Mouse (Mus musculus): ENCODE measurements around the gene Gid4.
"Not testable (repeated sequence)": the region's sequence is repeated elsewhere in the genome, so short reads cannot be mapped to it uniquely, and the experiment has no call there.

Gid4 gene

GRCm38 (mm10) chr11:60433501-60433900 lies 16.6 kb downstream of the Gid4 start:
- DNase-seq (ENCODE audit: low spot score in 2 of 2): no peak

DNA sequence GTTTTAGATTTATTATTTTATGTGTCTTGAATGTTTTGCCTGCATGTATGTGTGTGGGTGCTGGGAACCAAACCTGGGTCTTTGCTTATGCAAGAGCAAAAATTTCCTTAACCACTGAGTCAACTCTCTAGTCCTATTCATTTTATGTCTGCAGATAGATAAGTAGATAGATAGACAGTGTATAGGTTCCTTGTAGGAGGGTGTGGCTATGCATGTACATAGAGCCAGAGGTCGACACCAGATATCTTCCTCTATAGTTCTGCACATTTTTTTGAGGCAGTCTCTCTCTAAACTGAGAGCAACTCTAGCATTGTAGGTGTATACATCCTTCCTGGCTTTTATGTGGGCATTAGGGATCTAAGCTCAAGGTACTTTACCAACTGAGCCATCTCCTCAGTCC lies 18.2 kb downstream of the Gid4 start:
- no peak for DNase-seq (ENCODE audit: low spot score in 2 of 2)

DNA sequence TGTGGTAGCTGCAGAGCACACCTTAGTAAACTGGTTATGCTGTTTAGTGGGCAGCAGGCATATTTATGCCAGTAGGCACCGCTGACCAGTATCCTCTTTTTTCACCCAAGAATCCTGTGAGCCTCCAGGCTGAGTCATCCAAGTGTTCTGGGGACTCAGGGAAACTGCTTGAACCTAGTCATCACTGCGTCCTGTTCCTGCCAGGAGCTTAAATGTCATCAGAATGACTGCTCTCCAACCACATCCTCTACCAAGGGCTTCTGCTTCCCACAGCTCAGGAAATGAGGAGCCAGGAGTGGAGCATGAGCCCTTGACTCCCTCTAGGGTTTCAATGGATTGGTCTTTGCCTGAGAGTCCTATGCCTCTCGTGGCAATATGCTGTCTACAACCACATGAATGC lies 19.7 kb downstream of the Gid4 start:
- DNase-seq (ENCODE audit: low spot score in 2 of 2): no peak

DNA sequence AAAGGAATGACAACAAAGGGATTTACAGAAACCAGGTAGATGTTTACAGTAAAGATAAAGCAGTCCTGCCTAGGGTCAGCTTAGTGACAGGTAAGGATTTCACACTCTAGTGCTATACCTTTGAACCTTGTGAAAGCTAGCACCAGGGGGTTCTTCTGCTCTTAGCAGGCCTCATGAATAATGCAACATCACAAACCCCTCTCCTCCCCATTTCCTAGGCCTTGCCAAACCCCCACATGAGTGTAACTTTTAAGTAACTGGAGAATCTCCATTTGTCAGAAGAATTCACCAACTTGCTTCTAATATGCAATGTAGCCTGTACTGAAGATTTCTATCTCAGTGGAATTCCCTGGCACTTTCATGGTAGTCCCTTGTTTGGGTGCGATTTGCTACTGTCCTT lies 22.7 kb downstream of the Gid4 start:
- not testable (repeated sequence) for DNase-seq (ENCODE audit: low spot score in 2 of 2)

DNA sequence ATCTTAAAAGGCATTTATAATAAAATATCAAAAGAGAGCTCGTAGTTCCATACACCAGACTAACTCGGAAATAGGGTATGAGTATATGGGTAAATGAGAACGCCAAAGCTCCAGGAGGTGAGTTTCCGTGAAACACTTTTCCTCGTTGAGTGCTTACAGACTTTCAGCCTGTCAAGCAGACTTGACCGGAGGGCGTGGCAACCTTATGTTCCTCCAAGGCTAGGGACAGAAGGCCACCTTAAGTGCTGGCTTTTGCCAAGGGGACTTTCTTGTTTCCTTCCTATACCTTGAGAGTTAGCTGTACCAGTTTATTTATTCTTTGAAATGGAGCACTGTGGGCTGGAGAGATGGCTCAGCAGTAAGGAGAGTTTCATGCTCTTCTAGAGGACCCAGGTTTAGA lies 23.2 kb downstream of the Gid4 start:
- DNase-seq (ENCODE audit: low spot score in 2 of 2): no peak

DNA sequence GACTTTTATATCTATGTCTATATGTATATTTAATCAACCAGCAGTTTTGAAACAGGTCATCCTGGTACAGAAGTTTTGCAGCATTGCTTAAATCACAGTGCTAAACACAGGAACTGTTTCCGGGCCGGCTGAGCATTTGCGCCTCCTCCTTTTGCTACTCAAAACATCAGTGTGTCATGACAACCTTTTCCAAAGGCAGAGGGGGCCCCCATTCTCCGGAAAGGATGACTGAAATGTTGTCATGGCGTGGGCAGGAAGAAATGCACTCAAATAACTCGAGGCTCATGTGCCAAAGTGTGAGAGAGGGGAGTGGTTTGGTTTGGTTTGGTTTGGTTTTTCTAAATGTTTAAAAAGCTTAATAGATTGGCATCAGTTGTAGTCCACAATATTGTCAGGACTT lies 26.0 kb downstream of the Gid4 start:
- no peak for DNase-seq (ENCODE audit: low spot score in 2 of 2)

GRCm38 (mm10) chr11:60444007-60444406 lies 27.1 kb downstream of the Gid4 start:
- no peak for DNase-seq (ENCODE audit: low spot score in 2 of 2)

GRCm38 (mm10) chr11:60454080-60454744 lies 37.3 kb downstream of the Gid4 start, which contains the start of gene Drg2:
Gene Drg2, plus strand, starts transcription at chr11:60454591.
- DNase-seq (ENCODE audit: low spot score in 2 of 2): peak; percentile 88 to 89

DNA sequence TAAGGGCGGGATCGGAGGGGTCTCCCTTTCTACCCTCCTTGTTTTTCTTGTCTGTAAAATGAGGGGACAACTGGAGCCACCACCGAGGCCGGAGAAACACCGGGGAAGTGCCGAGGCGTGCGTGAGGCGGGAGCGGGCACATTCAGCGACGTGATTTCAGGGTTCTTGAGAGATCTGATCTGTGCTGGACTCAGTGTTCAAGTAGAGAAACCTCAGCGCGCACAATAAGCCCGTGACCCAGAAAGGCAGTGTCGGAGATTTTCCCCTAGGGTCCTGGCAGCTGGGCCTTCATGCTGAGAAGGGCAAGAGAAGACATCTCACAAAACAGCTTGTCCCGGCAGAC lies 37.8 kb downstream of the Gid4 start:
- peak in 1 of 2 experiments; percentile 19 for DNase-seq (ENCODE audit: low spot score in 2 of 2)

- no peak for DNase-seq (ENCODE audit: low spot score in 2 of 2)
Measured at GRCm38 (mm10) chr11:60457973-60458372, 41.0 kb downstream of the Gid4 start.

- DNase-seq (ENCODE audit: low spot score in 2 of 2): no peak
Measured at GRCm38 (mm10) chr11:60465943-60466380, 49.0 kb downstream of the Gid4 start.

- no peak for DNase-seq (ENCODE audit: low spot score in 2 of 2)
Measured at GRCm38 (mm10) chr11:60469039-60469438, 52.1 kb downstream of the Gid4 start, which contains the start of gene Myo15. Gene Myo15, plus strand, starts transcription at chr11:60469339.

DNA sequence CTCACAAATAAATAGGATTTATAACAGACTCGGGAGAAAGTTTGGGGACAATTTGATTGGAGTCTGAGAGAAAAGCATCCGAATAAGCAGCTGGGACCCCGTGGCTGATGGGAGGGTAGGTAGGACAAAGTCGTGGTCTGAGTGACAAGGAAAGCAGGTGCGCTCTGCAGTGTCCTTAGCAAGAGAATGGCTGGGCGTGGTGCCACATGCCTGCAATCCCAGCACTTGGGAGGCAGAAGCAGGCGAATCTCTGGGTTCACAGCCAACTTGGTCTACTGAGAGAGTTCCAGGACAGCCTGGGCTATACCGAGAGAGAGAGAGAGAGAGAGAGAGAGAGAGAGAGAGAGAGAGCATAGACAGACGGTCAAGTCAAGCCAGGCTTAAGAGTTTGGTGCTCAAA lies 53.8 kb downstream of the Gid4 start:
- DNase-seq (ENCODE audit: low spot score in 2 of 2): no peak

- DNase-seq (ENCODE audit: low spot score in 2 of 2): no peak
Measured at GRCm38 (mm10) chr11:60474534-60474933, 57.6 kb downstream of the Gid4 start.

- no peak for DNase-seq (ENCODE audit: low spot score in 2 of 2)
Measured at GRCm38 (mm10) chr11:60475668-60476362, 58.9 kb downstream of the Gid4 start.

- DNase-seq (ENCODE audit: low spot score in 2 of 2): no peak
Measured at GRCm38 (mm10) chr11:60478121-60478520, 61.2 kb downstream of the Gid4 start.

- no peak for DNase-seq (ENCODE audit: low spot score in 2 of 2)
Measured at GRCm38 (mm10) chr11:60486267-60486666, 69.3 kb downstream of the Gid4 start.

DNA sequence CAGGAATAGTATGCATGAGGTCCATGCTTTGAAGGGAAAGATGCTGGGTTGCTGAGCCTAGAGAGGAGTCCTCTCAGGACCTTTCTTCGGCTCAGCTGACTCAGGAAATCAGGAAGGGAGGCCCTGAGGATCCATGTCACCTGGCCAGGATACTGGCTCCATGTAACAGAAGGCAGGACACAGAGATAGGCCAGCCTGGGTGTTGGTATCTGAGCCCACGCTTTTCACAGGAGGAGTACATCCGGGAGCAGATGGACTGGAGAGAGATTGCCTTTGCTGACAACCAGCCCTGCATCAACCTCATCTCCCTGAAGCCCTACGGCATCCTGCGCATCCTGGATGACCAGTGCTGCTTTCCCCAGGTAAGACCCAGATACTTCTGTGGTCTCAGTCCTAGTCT lies 75.8 kb downstream of the Gid4 start:
- no peak for DNase-seq (ENCODE audit: low spot score in 2 of 2)

- DNase-seq (ENCODE audit: low spot score in 2 of 2): no peak
Measured at GRCm38 (mm10) chr11:60495692-60496091, 78.7 kb downstream of the Gid4 start.
